Mouse (Mus musculus): ENCODE data around the gene Tmem128. TPM values are rescaled to one million over a fixed set of nuclear protein-coding genes. Genes with fewer than 3 reads are reported as not detected.

The Tmem128 gene
- polyA plus RNA-seq, 1 experiment = 34.5 TPM

DNA sequence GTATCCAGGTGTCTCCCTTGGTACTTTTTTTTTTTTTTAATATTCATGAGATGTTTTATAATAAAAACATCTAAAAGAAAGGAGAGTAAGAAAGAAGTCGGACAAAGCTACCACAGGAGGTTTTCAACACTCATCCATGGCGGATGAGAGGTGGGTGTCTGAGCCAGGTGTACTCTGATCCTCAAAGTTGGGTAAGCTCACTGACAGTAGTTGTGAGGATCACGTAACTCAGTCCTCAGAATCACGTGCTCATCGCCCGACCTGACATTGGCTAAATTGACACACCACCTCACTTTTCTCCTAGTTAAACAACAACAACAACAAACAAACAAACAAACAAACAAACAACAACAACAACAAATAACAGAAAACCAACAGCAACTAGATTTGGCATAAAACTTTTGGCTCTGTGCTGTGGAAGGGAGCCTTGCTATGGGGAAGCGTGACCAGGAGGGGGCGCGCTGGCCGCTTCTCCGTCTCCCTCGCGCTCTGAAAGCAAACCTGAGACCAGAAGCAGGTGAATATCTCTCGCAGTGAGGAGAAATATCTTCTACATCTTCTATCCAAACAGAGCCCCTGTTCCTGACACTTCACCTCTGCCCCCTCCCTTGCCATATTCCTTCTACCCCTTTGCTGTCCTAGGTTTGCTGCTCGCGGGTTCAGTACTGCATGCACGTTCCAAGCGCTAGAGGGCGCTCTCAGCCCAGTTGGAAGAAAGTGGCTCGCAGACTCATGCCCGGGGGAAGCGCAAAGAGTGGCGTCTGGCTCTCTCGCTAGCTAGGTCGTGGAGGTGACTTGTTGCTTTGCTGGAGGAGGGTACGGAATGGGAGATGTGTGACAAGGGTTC, 47.5 kb downstream of the Tmem128 start:
- no peak overlapping the region for H3K27ac ChIP-seq (ENCODE audit: insufficient read depth, low read length)
- no peaks in the 10 kb centered on the region for H3K4me1 ChIP-seq (ENCODE audit: control insufficient read depth, insufficient read depth, low read length)
- TF ChIP-seq CTCF (IDR thresholded peaks at IDR 0.05; ENCODE audit: borderline replicate concordance, insufficient read depth, low read length) (peak; percentile 96), POLR2A (IDR thresholded peaks at IDR 0.05; ENCODE audit: low read depth, low read length) (no peak)
- H3K4me3 ChIP-seq (ENCODE audit: insufficient read depth, low read length) = peak overlapping the region; percentile 30; the same call in 1 of the 2 replicates

DNA sequence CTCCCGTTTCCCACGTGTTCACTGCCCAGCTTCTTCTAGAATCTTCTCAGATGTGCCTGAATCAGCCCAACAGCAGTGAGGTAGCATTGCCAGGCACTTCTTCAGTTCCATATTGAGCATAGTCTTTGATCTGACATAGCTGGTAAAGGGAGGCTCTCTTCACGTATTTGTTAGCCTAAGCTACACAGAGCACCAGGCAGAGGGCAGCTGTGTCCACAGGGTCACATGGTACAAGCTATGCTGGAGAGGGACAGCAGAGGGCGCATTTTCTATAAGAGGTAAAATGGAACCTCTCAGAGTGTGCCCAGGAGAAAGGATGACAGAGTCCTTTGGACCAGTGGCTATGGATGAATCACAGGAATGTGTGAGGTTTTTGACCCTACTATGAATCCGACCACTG, 48.9 kb downstream of the Tmem128 start:
- TF ChIP-seq CTCF (IDR thresholded peaks at IDR 0.05; ENCODE audit: borderline replicate concordance, insufficient read depth, low read length) (peak; percentile 54; the same call in 1 of the 2 replicates), POLR2A (IDR thresholded peaks at IDR 0.05; ENCODE audit: low read depth, low read length) (no peak)
- Histone ChIP-seq H3K27ac (ENCODE audit: insufficient read depth, low read length) (no peak overlapping the region), H3K4me1 (ENCODE audit: control insufficient read depth, insufficient read depth, low read length) (no peaks in the 10 kb centered on the region), H3K4me3 (ENCODE audit: insufficient read depth, low read length) (no peak overlapping the region)

DNA sequence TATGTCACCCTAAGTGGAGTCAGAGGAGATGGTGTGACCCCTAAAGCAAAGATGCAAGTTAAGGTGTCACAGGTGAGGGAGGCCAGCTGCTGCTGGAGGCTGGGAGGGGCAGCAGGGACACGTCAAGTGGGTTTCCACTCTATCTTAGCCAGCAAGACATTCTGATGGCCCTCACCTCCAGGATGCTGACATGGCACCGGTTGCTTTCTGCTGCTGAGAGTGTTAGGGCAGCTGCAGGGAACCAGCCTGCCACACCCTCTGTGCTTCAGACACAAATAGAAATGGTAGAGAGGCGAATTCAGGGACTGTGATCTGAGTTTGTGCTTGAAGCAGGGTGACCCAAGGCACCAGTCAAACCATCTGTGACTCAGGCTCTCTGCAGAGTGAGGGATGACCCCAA, 49.8 kb downstream of the Tmem128 start:
- TF ChIP-seq CTCF (IDR thresholded peaks at IDR 0.05; ENCODE audit: borderline replicate concordance, insufficient read depth, low read length) (no peak), POLR2A (IDR thresholded peaks at IDR 0.05; ENCODE audit: low read depth, low read length) (no peak)
- Histone ChIP-seq H3K4me1 (ENCODE audit: control insufficient read depth, insufficient read depth, low read length) (no peaks in the 10 kb centered on the region), H3K27ac (ENCODE audit: insufficient read depth, low read length) (no peak overlapping the region), H3K4me3 (ENCODE audit: insufficient read depth, low read length) (no peak overlapping the region)

Other genes starting within 250 kb of the Tmem128 start
- 36.1 and 40.8 TPM in 2 replicates for gene Stx18, start 221.4 kb upstream of the Tmem128 start, polyA plus RNA-seq (2011; ENCODE audit: insufficient read length, low read depth, missing spikeins)
- 47.2 and 69.4 TPM in 2 replicates for gene Nsg1, start 100.3 kb upstream of the Tmem128 start, polyA plus RNA-seq (2011; ENCODE audit: insufficient read length, low read depth, missing spikeins)
- 4.7 and 7.1 TPM in 2 replicates for gene Zbtb49, start 39.7 kb upstream of the Tmem128 start, polyA plus RNA-seq (2011; ENCODE audit: insufficient read length, low read depth, missing spikeins)
- 38.2 and 39.3 TPM in 2 replicates for gene Lyar, start 39.7 kb upstream of the Tmem128 start, polyA plus RNA-seq (2011; ENCODE audit: insufficient read length, low read depth, missing spikeins)
- gene Otop1, start 15.8 kb downstream of the Tmem128 start, polyA plus RNA-seq (2011; ENCODE audit: insufficient read length, low read depth, missing spikeins) = not detected in 2 replicates
- gene Drd5, start 59.2 kb downstream of the Tmem128 start, polyA plus RNA-seq (2011; ENCODE audit: insufficient read length, low read depth, missing spikeins) = not detected in 2 replicates
- gene Slc2a9, start 243.0 kb downstream of the Tmem128 start, polyA plus RNA-seq (2011; ENCODE audit: insufficient read length, low read depth, missing spikeins) = 1.8 and 3.1 TPM in 2 replicates